Mouse (Mus musculus) MEL (cell line): ENCODE measurements around the gene Dlx1. TPM values are rescaled to one million over a fixed set of nuclear protein-coding genes. Genes with fewer than 3 reads are reported as not detected.

Experiments used
- DNase-seq: peaks from one replicate; pipeline ENCODE4 v3.0.0; 2011; ENCODE audit warnings: low read depth, low spot score
- H3K27ac ChIP-seq: 2 replicates; pipeline ENCODE4 v1.5.1; 2012; ENCODE audit warnings: low read depth, mild to moderate bottlenecking, control low read depth, low read length, moderate library complexity; ENCODE audit not compliant: control insufficient read depth
- H3K27me3 ChIP-seq, 2 experiments: fragments of 150-350 bp in 1 of 2; sonication (generic) in 1 of 2; 2 replicates each; pipeline ENCODE4 v1.6.1; 2012; ENCODE audit warnings: low read length in 2 of 2, mild to moderate bottlenecking in 2 of 2, improper control_type of control experiment in 1 of 2, moderate library complexity in 1 of 2; ENCODE audit not compliant: insufficient read depth in 2 of 2, control insufficient read depth in 1 of 2
- H3K36me3 ChIP-seq, 2 experiments: 2 replicates each; pipeline ENCODE4 v1.6.1; 2012 to 2014; ENCODE audit warnings: low read length in 2 of 2, improper control_type of control experiment in 1 of 2, inconsistent platforms in 1 of 2, mild to moderate bottlenecking in 1 of 2; ENCODE audit not compliant: insufficient read depth in 2 of 2, control insufficient read depth in 1 of 2
- H3K4me1 ChIP-seq, 2 experiments: fragments of 150-350 bp in 1 of 2; sonication (generic) in 1 of 2; 2 replicates each; pipeline ENCODE4 v1.6.1; 2012; ENCODE audit warnings: low read length in 2 of 2, improper control_type of control experiment in 1 of 2, mild to moderate bottlenecking in 1 of 2; ENCODE audit not compliant: insufficient read depth in 2 of 2, control insufficient read depth in 1 of 2
- H3K4me3 ChIP-seq, 2 experiments: fragments of 150-350 bp in 1 of 2; sonication (generic) in 1 of 2; 2 replicates each; pipeline ENCODE4 v1.5.1; 2012; ENCODE audit warnings: low read depth in 2 of 2, low read length in 2 of 2, mild to moderate bottlenecking in 2 of 2, moderate library complexity in 2 of 2, control low read depth in 1 of 2, improper control_type of control experiment in 1 of 2; ENCODE audit not compliant: control insufficient read depth in 1 of 2, insufficient read depth in 1 of 2
- H3K79me2 ChIP-seq: 2 replicates; pipeline ENCODE4 v1.6.1; 2012; ENCODE audit warnings: mild to moderate bottlenecking, low read length, moderate library complexity; ENCODE audit not compliant: control insufficient read depth, poor library complexity, insufficient read depth
- H3K9ac ChIP-seq: 2 replicates; pipeline ENCODE4 v1.6.1; 2012; ENCODE audit warnings: low read depth, mild to moderate bottlenecking, control low read depth, low read length, moderate library complexity; ENCODE audit not compliant: control insufficient read depth, poor library complexity, severe bottlenecking
- H3K9me3 ChIP-seq: fragments of 150-350 bp; sonication (generic); replicated peaks from 2 replicates; pipeline ENCODE4 v1.6.1; 2012; ENCODE audit warnings: mild to moderate bottlenecking, low read length, improper control_type of control experiment, moderate library complexity; ENCODE audit not compliant: insufficient read depth
- CTCF ChIP-seq, 3 experiments: IDR thresholded peaks in 2 of 3; conservative IDR thresholded peaks in 1 of 3; 2 replicates each; pipeline ENCODE4 v1.5.1; 2011 to 2012; ENCODE audit warnings: low read length in 3 of 3, low read depth in 2 of 3, mild to moderate bottlenecking in 2 of 3, improper control_type of control experiment in 1 of 3, inconsistent platforms in 1 of 3, mixed read lengths in 1 of 3, moderate library complexity in 1 of 3; ENCODE audit not compliant: control insufficient read depth in 1 of 3, insufficient read depth in 1 of 3, poor library complexity in 1 of 3, severe bottlenecking in 1 of 3
- E2F4 ChIP-seq: IDR thresholded peaks from 2 replicates; pipeline ENCODE4 v1.6.1; 2011; ENCODE audit warnings: low read depth, low read length, improper control_type of control experiment, borderline replicate concordance
- EP300 ChIP-seq, 2 experiments: IDR thresholded peaks; 2 replicates each; pipeline ENCODE4 v1.6.1; 2011; ENCODE audit warnings: improper control_type of control experiment in 2 of 2, low read length in 2 of 2, low read depth in 1 of 2, mild to moderate bottlenecking in 1 of 2
- GABPA ChIP-seq: IDR thresholded peaks from 2 replicates; pipeline ENCODE4 v1.6.1; 2012; ENCODE audit warnings: low read depth, mild to moderate bottlenecking, inconsistent platforms, low read length, improper control_type of control experiment, moderate library complexity
- HCFC1 ChIP-seq: IDR thresholded peaks from 2 replicates; pipeline ENCODE4 v1.6.1; 2012; ENCODE audit warnings: low read depth, mild to moderate bottlenecking, inconsistent platforms, low read length, improper control_type of control experiment, moderate library complexity
- JUND ChIP-seq: IDR thresholded peaks from 2 replicates; pipeline ENCODE4 v1.6.1; 2011; ENCODE audit warnings: low read depth, mild to moderate bottlenecking, improper control_type of control experiment, low read length
- MAFK ChIP-seq: IDR thresholded peaks from 2 replicates; pipeline ENCODE4 v1.6.1; 2011; ENCODE audit warnings: low read depth, mild to moderate bottlenecking, low read length, improper control_type of control experiment, borderline replicate concordance
- MAZ ChIP-seq: IDR thresholded peaks from 2 replicates; pipeline ENCODE4 v1.6.1; 2012; ENCODE audit warnings: low read depth, mild to moderate bottlenecking, inconsistent platforms, low read length, improper control_type of control experiment
- MEF2A ChIP-seq: IDR thresholded peaks from 2 replicates; pipeline ENCODE4 v1.6.1; 2014; ENCODE audit warnings: low read depth, mild to moderate bottlenecking, inconsistent platforms, low read length, improper control_type of control experiment; ENCODE audit not compliant: poor library complexity, insufficient replicate concordance, severe bottlenecking; ENCODE audit errors: extremely low read depth
- MYB ChIP-seq: IDR thresholded peaks from 2 replicates; pipeline ENCODE4 v1.6.1; 2011; ENCODE audit warnings: mild to moderate bottlenecking, low read depth, low read length, improper control_type of control experiment
- NRF1 ChIP-seq: IDR thresholded peaks from 2 replicates; pipeline ENCODE4 v1.6.1; 2014; ENCODE audit warnings: low read depth, mild to moderate bottlenecking, inconsistent platforms, low read length, improper control_type of control experiment, moderate library complexity; ENCODE audit not compliant: poor library complexity, insufficient read depth, severe bottlenecking
- POLR2AphosphoS2 ChIP-seq: IDR thresholded peaks from 2 replicates; pipeline ENCODE4 v1.6.1; 2011; ENCODE audit warnings: low read length, improper control_type of control experiment
- POLR2AphosphoS5 ChIP-seq: IDR thresholded peaks from 2 replicates; pipeline ENCODE4 v1.6.1; 2012; ENCODE audit warnings: low read depth, borderline replicate concordance, mild to moderate bottlenecking, inconsistent platforms, low read length, moderate library complexity, mixed read lengths
- RAD21 ChIP-seq: IDR thresholded peaks from 2 replicates; pipeline ENCODE4 v1.6.1; 2011; ENCODE audit warnings: mild to moderate bottlenecking, low read depth, low read length, improper control_type of control experiment
- RCOR1 ChIP-seq: IDR thresholded peaks from 2 replicates; pipeline ENCODE4 v1.6.1; 2012; ENCODE audit warnings: low read depth, mild to moderate bottlenecking, inconsistent platforms, low read length, improper control_type of control experiment
- UBTF ChIP-seq: IDR thresholded peaks from 2 replicates; pipeline ENCODE4 v1.6.1; 2012; ENCODE audit warnings: low read depth, mild to moderate bottlenecking, inconsistent platforms, low read length, improper control_type of control experiment, moderate library complexity, borderline replicate concordance; ENCODE audit not compliant: insufficient read depth
- USF1 ChIP-seq: IDR thresholded peaks from 2 replicates; pipeline ENCODE4 v1.6.1; 2014; ENCODE audit warnings: low read depth, mild to moderate bottlenecking, inconsistent platforms, low read length, improper control_type of control experiment, moderate library complexity
- USF2 ChIP-seq, 2 experiments: IDR thresholded peaks; 2 replicates each; pipeline ENCODE4 v1.6.1; 2011 to 2012; ENCODE audit warnings: improper control_type of control experiment in 2 of 2, low read length in 2 of 2, borderline replicate concordance in 1 of 2, inconsistent platforms in 1 of 2, low read depth in 1 of 2, mild to moderate bottlenecking in 1 of 2; ENCODE audit not compliant: insufficient read depth in 1 of 2
- ZKSCAN1 ChIP-seq: IDR thresholded peaks from 2 replicates; pipeline ENCODE4 v1.6.1; 2012; ENCODE audit warnings: low read depth, mild to moderate bottlenecking, inconsistent platforms, low read length, improper control_type of control experiment, moderate library complexity
- ZMIZ1 ChIP-seq: IDR thresholded peaks from 2 replicates; pipeline ENCODE4 v1.6.1; 2012; ENCODE audit warnings: low read depth, mild to moderate bottlenecking, inconsistent platforms, low read length, improper control_type of control experiment, moderate library complexity
- ZNF384 ChIP-seq: IDR thresholded peaks from 2 replicates; pipeline ENCODE4 v1.6.1; 2012; ENCODE audit warnings: low read depth, mild to moderate bottlenecking, inconsistent platforms, low read length, improper control_type of control experiment
- polyA plus RNA-seq, 2 experiments: library from polyadenylated mRNA; stranded (reverse) in 1 of 2; unstranded in 1 of 2; fragments of >175 nt in 1 of 2; fragments of >200 nt in 1 of 2; gene quantifications; 2 replicates each; pipeline versions ENCODE4 v1.2.1 to v1.2.4; 2012; ENCODE audit warnings: low replicate concordance in 2 of 2, low read depth in 1 of 2; ENCODE audit not compliant: insufficient read length in 2 of 2, insufficient read depth in 1 of 2, missing spikeins in 1 of 2
- total RNA-seq: library from RNA; depleted of rRNA; stranded (reverse); fragments of 300-350 nt; gene quantifications from 2 replicates; pipeline ENCODE4 v1.2.3, GENCODE M21; 2012

The Dlx1 gene
- total and polyA plus RNA-seq, 3 experiments: 3.4 to 11.8 TPM; not detected in 1

DNA sequence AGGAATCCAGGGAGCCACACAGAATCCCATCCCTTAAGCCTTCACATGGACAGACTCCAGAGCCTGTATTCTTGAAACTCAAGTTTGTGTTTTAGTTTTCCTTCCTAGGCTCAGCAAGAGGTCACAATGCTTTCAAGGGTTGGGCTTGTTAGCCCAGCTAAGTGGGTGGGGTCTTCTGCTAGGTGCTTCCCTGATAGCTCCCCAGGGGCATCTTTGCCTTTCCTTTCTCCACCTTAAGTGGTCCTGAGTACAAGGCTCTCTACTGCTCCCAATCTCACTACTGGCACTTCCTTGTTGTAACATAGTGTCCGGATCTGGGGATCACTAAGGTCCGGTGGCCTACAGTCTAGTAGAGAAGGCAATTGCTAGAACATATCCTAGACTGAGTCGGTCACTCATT is 22.4 kb downstream of the Dlx1 start:
- H3K4me3 ChIP-seq: no peak overlapping the region
- peaks cover 0 to 2% of the 10 kb centered on the region in 2 experiments; a peak in 1 of 4 replicates for H3K36me3 ChIP-seq
- peaks cover 2 to 4% of the 10 kb centered on the region in 2 experiments for H3K27me3 ChIP-seq
- TF ChIP-seq MAZ (no peak), E2F4 (no peak), RCOR1 (no peak), MEF2A (no peak), MAFK (no peak), ZNF384 (no peak), USF2 (IDR thresholded peaks at IDR 0.05; ENCODE audit: borderline replicate concordance in 1 of 2, insufficient read depth in 1 of 2, low read depth in 1 of 2, low read length in 2 of 2) (no peak), POLR2AphosphoS2 (no peak), EP300 (IDR thresholded peaks at IDR 0.05; ENCODE audit: low read depth in 1 of 2, low read length in 2 of 2) (no peak), UBTF (no peak), USF1 (no peak)
- H3K79me2 ChIP-seq: no peaks in the 10 kb centered on the region
- H3K9me3 ChIP-seq: no peaks in the 10 kb centered on the region
- no peak for DNase-seq
- no peaks in the 10 kb centered on the region; a peak in 1 of 4 replicates for H3K4me1 ChIP-seq
- no peak overlapping the region for H3K27ac ChIP-seq
- H3K9ac ChIP-seq: no peak overlapping the region

DNA sequence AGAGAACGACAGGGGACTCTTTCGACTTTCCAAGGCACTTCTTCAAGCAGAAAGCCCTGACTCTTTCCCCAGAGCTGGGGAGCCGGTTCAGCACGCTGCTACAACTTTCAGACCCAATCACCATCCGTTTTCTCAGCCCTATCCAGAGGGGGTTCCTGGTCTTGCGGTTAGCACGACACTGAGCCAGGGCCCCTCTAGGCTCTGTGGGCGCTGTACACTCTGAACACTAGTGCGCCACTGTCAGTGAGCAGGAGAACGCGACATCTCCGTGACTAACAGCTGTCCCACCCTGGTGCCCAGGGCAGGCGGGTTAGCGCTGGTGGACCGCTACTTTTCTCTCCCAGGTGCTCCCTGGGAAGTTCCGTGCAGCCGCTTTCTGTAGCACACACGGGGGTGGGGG is 23.8 kb downstream of the Dlx1 start:
- Histone ChIP-seq H3K4me3 (no peak overlapping the region), H3K27me3 (peaks cover 2 to 4% of the 10 kb centered on the region in 2 experiments), H3K9me3 (no peaks in the 10 kb centered on the region), H3K36me3 (peaks cover 0 to 2% of the 10 kb centered on the region in 2 experiments; a peak in 1 of 4 replicates), H3K27ac (no peak overlapping the region), H3K9ac (no peak overlapping the region), H3K79me2 (no peaks in the 10 kb centered on the region), H3K4me1 (no peaks in the 10 kb centered on the region; a peak in 1 of 4 replicates)
- DNase-seq: no peak
- no peak for TF ChIP-seq RAD21
- no peak for TF ChIP-seq JUND
- no peak for TF ChIP-seq GABPA
- TF ChIP-seq ZMIZ1: no peak
- TF ChIP-seq HCFC1: no peak
- TF ChIP-seq NRF1: no peak
- no peak for TF ChIP-seq MYB
- no peak for TF ChIP-seq CTCF (IDR thresholded peaks at IDR 0.05 in 2 of 3, conservative IDR thresholded peaks at IDR 0.05 in 1 of 3; ENCODE audit: control insufficient read depth in 1 of 3, insufficient read depth in 1 of 3, low read depth in 2 of 3, low read length in 3 of 3, poor library complexity in 1 of 3, severe bottlenecking in 1 of 3)
- no peak for TF ChIP-seq USF2 (IDR thresholded peaks at IDR 0.05; ENCODE audit: borderline replicate concordance in 1 of 2, insufficient read depth in 1 of 2, low read depth in 1 of 2, low read length in 2 of 2)
- TF ChIP-seq ZNF384: no peak
- TF ChIP-seq E2F4: no peak
- TF ChIP-seq ZKSCAN1: no peak
- no peak for TF ChIP-seq POLR2AphosphoS5
